Mouse (Mus musculus) small intestine, adult 2 months (tissue): ENCODE measurements around the gene Hist1h3a.

Experiments
- CTCF ChIP-seq: fragments of 200-500 bp; IDR thresholded peaks from 2 replicates; pipeline ENCODE4 v1.5.1; 2012; ENCODE audit warnings: low read depth, mild to moderate bottlenecking, control low read depth, inconsistent platforms, low read length, moderate library complexity, mixed read lengths; ENCODE audit not compliant: insufficient replicate concordance, insufficient read length; ENCODE audit errors: extremely low read depth
- POLR2A ChIP-seq: fragments of 200-500 bp; IDR thresholded peaks from 2 replicates; pipeline ENCODE4 v1.6.1; 2012; ENCODE audit warnings: low read depth, mild to moderate bottlenecking, control low read depth, inconsistent platforms, low read length, moderate library complexity

DNA sequence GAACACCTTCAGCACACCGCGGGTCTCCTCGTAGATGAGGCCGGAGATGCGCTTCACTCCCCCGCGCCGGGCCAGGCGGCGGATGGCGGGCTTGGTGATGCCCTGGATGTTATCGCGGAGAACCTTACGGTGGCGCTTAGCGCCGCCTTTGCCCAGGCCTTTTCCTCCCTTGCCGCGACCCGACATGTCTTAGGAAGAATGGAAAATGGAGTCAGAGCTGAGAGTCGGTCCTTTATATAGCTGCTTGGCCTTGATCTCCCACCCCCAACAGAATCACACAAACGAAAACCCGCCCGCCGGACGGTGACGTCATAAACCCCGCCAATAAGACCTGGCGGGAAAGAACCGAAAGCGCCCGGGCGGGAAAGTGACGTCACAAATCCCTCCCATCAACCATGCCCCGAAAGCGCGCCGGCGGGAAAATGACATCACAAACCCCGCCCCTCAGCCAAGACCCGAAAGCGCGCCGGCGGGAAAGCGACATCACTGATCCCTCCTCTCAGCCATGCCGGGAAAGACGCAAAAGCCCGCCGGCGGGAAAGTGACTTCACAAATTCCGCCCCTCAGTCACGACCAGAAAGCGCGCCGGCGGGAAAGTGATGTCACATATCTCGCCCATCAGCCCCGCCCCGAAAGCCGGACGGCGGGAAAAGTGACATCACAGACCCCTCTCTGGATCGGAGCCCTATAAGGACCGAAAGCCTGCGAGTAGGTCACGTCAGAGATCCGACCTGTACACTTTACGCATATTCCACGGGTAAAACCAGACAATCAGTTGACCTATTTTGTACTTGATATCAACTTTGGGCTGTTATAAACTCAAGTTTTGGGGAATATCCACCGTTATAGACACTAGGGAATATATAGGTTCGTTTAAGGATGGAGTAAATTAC, 968 bp downstream of the Hist1h3a start, which contains the start of gene Hist1h4a:
- no peak for TF ChIP-seq CTCF
- peak; percentile 44 for TF ChIP-seq POLR2A
